Mouse (Mus musculus): ENCODE results near the gene Rasl11b.
A peak's percentile ranks its signal among the peaks of the same experiment; 100 is the strongest.

Gene Rasl11b

GRCm38 (mm10) chr5:74188886-74189285 is 6.2 kb upstream of the Rasl11b start:
- no peak for DNase-seq

- DNase-seq: no peak
Observed at GRCm38 (mm10) chr5:74189484-74190160, 5.5 kb upstream of the Rasl11b start.

GRCm38 (mm10) chr5:74190161-74190491 is 5.0 kb upstream of the Rasl11b start:
- DNase-seq: no peak

GRCm38 (mm10) chr5:74190911-74191310 is 4.2 kb upstream of the Rasl11b start:
- no peak for DNase-seq

GRCm38 (mm10) chr5:74193008-74193407 is 2.1 kb upstream of the Rasl11b start:
- no peak for DNase-seq

- no peak for DNase-seq
Observed at GRCm38 (mm10) chr5:74193626-74194025, 1.5 kb upstream of the Rasl11b start.

- DNase-seq: no peak
Observed at GRCm38 (mm10) chr5:74194027-74194840, 852 bp upstream of the Rasl11b start.

GRCm38 (mm10) chr5:74195614-74196306 is 674 bp downstream of the Rasl11b start:
- peak in 1 of 2 experiments; percentile 18 for DNase-seq

GRCm38 (mm10) chr5:74196307-74196618 is 1.2 kb downstream of the Rasl11b start:
- peak; percentile 23 to 37 for DNase-seq

GRCm38 (mm10) chr5:74197541-74198330 is 2.6 kb downstream of the Rasl11b start:
- DNase-seq: no peak

GRCm38 (mm10) chr5:74198446-74198845 is 3.4 kb downstream of the Rasl11b start:
- no peak for DNase-seq

- DNase-seq: no peak
Observed at GRCm38 (mm10) chr5:74199793-74200192, 4.7 kb downstream of the Rasl11b start.

GRCm38 (mm10) chr5:74200481-74200880 is 5.4 kb downstream of the Rasl11b start:
- DNase-seq: peak; percentile 22 to 47

GRCm38 (mm10) chr5:74201570-74202357 is 6.7 kb downstream of the Rasl11b start:
- DNase-seq: no peak

- DNase-seq: no peak
Observed at GRCm38 (mm10) chr5:74202515-74202914, 7.4 kb downstream of the Rasl11b start.

GRCm38 (mm10) chr5:74204465-74204864 is 9.4 kb downstream of the Rasl11b start:
- DNase-seq: no peak

GRCm38 (mm10) chr5:74205509-74205908 is 10.4 kb downstream of the Rasl11b start:
- no peak for DNase-seq

- no peak for DNase-seq
Observed at GRCm38 (mm10) chr5:74206038-74206437, 11.0 kb downstream of the Rasl11b start.

GRCm38 (mm10) chr5:74206649-74207048 is 11.6 kb downstream of the Rasl11b start:
- no peak for DNase-seq

GRCm38 (mm10) chr5:74207209-74207608 is 12.1 kb downstream of the Rasl11b start:
- no peak for DNase-seq

GRCm38 (mm10) chr5:74208438-74208837 is 13.4 kb downstream of the Rasl11b start:
- no peak for DNase-seq

- DNase-seq: no peak
Observed at GRCm38 (mm10) chr5:74209640-74210039, 14.6 kb downstream of the Rasl11b start.

All from thymus, adult 18-20 months (tissue).